Mouse (Mus musculus) brain, embryonic 14.5 days (tissue): ENCODE data around the gene Nkain1. TPM values are rescaled to one million over a fixed set of nuclear protein-coding genes. Genes with fewer than 3 reads are reported as not detected.

Experiments
- DNase-seq: peaks from one replicate; pipeline ENCODE4 v3.0.0-alpha.2; 2011; ENCODE audit warnings: low read depth
- CTCF ChIP-seq: fragments of 200-500 bp; IDR thresholded peaks from 2 replicates; pipeline ENCODE4 v1.5.1; 2012; ENCODE audit warnings: inconsistent platforms, mild to moderate bottlenecking, moderate library complexity, borderline replicate concordance; ENCODE audit not compliant: insufficient read depth, insufficient read length; ENCODE audit errors: extremely low read depth
- POLR2A ChIP-seq: fragments of 200-500 bp; IDR thresholded peaks from 2 replicates; pipeline ENCODE4 v1.6.1; 2012; ENCODE audit warnings: mild to moderate bottlenecking, inconsistent platforms, borderline replicate concordance; ENCODE audit not compliant: poor library complexity, insufficient read depth, insufficient read length, severe bottlenecking; ENCODE audit errors: extremely low read depth
- polyA plus RNA-seq: library from polyadenylated mRNA; depleted of rRNA; stranded (reverse); fragments of >200 nt; gene quantifications from 2 replicates; pipeline ENCODE4 v1.2.3, GENCODE M21; 2012; rRNA removed

The Nkain1 gene
- polyA plus RNA-seq: 203 and 210 TPM in 2 replicates

DNA sequence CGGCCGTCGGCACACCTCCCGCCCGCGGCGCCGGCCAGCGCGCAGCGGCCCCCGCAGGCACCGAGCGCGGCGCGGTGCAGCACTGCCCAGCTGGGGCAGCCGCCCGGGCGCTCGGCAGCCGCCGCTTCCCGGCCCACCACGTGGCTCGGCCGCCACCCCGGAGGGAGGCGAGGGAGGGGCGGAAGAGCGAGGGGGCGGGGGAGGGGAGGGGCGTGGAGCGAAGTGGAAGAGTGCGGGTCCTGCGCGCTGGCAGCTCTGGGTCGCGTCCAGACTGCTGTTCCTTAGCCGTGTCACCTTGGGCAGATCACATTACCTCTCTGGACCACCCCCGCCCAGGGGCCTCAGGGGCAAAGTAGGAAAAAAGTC, at the start of gene Nkain1:
Gene Nkain1, minus strand, starts transcription at position 126 of the 366 bp plus-strand sequence.
- DNase-seq: peak; percentile 82
- TF ChIP-seq CTCF (no peak), POLR2A (peak; percentile 54; the same call in 1 of the 2 replicates)

DNA sequence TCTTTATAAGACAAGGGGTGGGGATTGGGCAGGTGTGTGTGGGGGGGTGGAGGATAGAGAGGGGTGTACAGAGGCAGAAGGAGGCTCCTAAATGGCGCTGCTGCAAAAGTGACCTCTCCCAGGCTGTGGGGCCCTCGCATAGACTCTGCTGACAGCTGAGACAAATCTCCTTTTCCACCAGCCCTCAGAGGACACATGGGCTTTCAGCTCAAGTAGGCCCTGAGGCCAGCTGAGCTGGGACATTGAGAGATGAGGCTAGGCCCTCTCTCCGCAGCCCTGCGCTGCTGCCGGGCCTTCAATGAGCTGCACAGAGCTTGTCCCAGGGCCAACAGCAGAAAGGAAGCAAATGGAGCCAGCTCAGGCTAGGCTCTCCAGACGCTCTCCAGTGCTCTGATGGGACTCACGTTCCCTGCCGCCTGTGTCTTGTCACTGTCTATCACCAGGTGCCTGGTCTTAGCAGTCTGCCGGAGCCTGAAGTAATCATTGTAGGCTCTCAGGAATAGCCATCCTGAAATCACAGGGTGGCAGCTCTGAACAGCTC, 4.8 kb upstream of the Nkain1 start:
- TF ChIP-seq POLR2A: no peak
- no peak for TF ChIP-seq CTCF
- DNase-seq: no peak

DNA sequence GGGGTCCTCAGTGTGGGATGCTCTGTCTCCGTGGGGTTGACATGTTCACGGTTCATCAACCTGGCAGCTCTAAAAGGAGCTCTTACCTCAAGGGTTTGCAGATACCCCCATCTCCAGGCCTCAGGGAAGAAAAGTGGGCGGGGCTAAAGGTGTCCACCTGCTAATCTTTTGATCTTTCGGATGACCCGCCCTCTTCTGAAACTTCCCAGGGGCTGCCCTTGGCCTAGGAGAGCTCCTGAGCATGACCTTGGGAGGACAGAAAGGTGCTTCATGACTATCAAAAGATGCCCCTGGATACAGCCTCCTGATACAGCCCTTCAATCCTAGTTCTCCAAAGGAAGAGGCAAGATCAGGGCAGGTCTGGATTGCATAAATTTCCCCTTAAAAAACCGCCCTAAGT, 3.1 kb upstream of the Nkain1 start:
- no peak for DNase-seq
- TF ChIP-seq POLR2A: no peak
- TF ChIP-seq CTCF: no peak

DNA sequence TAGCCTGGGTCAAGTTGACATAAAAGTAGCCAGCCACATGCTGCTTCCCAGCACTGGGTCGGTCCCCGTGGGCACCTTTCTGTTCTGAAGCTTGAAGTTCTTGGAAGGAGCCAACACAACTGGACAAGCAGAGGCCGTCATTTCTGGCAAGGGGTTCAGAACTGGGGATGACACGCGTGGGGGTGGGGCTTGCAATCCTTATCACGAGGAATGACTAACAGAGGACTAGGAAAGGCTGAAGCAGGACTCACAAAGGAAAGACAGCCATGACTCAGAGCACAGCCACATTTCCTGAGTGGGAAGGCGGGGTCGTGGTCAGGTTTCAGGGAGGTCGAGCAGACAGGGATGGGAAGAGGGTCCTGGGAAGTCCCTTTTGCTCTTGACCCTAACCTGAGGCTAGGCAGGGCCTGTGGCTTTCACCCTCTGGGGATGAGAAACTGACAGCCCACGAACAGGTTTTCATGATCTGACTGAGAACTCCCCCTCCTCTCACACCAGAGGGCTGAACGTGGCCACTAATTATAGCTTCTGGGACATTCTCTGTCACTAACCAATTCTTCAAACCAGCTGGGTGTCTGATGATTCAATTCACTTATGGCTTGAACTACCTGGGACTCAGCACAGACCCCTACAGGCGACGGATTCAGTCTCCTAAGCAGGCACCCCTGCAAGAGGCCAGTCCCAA, 2.4 kb upstream of the Nkain1 start:
- TF ChIP-seq POLR2A (no peak), CTCF (no peak)
- DNase-seq: no peak

DNA sequence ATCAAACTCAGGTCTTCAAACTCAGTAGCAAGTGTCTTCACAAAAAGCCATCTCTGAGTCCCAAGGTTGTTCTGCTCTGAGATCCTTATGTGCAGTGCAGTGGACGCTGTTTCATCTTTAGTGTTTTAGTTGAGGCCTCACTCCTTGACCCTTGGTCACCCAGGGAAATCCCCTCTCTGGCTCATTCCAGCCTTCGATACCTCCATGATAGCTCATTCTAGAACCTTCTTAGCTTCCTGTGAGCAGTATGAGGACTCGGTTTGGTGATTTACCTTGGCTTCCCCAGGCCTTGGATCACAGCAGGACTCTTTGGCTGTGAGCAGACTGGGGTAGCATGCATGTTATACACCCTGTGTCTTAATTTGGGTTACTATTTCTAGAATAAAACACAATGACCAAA, 1.6 kb upstream of the Nkain1 start:
- no peak for TF ChIP-seq POLR2A
- no peak for TF ChIP-seq CTCF
- no peak for DNase-seq

DNA sequence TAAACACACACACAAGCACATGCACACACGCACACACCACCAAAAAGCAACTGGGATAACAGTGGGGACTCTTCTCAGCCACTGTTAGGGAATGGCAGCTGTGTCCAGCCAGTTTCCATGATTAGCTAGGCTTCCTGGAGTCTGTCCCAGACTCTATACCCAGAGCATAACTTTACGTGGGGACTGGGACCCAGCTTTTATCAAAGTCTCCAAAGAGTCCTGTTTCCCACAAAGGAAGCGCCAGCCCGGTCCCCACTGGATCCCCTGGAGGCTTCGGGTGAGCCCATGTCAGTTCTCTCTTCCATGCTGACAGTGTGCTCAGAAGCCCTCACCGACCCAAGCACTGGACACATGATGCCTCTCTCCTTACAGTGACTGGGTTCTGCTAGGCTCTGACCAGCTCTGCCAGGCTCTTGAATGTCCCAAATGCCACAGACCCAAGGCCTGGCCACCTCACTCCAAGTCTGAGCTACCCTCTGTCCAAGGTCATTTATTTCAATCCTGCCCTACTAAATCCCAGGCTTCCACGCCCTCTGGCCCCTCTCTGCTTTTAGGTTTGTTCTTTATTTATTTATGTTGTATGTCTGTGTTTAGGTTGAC, 988 bp upstream of the Nkain1 start:
- DNase-seq: no peak
- TF ChIP-seq POLR2A (no peak), CTCF (no peak)

DNA sequence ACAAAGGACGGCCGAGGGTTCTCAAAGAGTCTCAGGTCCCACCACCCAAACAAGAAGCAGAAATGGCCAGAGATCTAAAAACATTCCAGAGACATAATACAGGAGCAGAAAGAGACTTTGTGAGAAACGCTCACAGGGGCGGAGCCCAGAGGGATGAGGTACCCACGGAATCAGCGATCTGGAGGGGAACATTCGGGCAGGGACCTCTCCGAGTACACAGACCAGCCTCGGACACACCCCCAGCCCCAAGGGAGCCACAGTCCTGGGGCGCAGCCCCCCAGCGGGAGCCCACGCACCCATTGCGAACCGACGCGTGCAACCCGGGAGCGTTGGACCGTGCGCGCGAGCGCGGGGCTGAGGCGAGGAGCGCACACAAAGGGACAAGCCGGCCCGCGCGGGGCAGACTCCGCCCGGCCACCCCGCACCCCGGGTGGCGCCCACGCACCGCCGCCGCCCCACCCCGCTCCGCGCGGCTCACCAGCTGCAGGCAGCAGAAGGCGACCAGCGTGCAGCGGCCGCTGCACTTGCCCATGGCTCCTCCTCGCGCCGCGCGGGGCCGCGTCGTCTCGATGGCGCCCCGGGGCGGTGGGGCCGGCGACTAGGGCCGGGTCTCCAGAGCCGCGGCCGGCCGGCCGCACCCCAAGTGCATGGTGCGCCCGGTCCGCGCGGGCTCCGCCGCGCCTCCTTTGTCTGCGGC, 474 bp downstream of the Nkain1 start:
- TF ChIP-seq POLR2A: 0 out of 2 replicates have a peak, but pooled peaks have one; percentile 21
- no peak for TF ChIP-seq CTCF
- DNase-seq: peak; percentile 44

DNA sequence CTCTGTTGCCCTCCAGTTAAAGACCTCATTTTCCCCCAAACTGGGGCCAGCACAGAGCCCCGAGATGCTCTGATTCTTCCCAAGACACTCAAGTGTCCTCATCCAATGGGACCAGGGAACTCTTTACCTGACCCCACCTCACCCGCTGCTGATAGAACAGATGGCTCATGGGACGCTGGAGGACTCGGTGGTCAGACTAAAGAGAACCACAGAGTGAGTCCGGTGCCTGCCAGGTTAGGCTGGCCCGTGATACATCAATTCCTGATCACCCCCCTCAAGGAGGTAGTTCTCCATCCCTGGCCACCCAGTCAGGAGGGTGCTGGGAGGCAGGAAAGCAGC, 992 bp downstream of the Nkain1 start:
- DNase-seq: peak; percentile 39
- no peak for TF ChIP-seq POLR2A
- TF ChIP-seq CTCF: no peak

DNA sequence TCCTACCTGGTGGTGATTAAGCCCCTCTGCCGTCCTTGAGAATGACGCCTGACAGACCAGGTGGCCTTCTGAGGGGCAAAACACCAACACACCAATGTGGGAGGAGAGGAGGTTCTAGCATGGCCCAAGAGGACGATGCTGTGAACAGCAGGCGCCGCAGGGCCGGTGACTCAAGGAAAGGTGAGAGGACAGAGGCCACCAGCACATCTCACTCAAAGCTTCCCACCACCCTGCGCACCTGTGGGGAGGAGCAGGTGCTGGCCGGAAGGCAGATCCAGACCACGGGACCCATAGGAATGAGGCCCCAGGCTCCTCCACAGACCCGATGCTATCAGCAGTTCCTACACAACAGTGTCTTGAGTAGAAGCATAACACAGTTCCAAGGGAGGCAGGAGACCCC, 1.4 kb downstream of the Nkain1 start:
- no peak for DNase-seq
- TF ChIP-seq CTCF (no peak), POLR2A (no peak)

DNA sequence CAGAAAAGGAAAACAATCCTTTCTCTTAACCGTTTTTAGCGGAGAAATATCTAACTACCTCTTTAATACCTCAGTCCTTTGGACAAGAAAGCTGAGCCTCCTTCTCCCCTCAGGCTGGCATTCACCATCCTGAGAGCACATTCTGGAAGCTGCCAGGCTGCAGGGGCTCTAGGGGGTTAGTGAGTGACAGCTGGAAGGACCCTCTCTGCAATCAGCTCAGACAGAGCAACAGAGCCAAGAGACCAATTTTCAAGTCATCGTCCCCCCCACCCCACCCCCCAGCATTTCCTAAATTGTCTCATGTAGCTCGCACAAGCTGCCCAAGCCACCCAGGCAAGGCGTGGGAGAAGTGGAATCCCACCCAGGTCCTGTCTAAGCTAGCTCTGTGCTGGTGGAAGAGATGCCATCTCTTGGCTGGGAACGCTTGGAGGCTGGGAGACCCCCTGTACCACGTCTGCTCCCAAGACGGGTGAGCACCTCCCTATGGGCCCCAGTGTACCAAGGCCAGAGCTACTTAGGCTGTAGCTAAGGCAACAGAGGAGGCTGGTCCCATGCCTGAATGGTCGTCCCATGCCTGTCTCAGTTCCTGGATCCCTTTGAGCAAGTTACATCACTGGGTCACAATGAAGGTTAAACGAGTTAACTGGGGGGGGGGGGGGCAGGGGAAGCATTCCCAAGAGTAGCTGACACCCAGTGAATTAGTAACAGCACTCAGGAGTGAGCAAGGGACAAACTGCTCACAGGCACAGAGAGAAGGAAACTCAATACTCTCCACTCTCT, 2.8 kb downstream of the Nkain1 start:
- DNase-seq: peak; percentile 85
- TF ChIP-seq CTCF (no peak), POLR2A (no peak)

DNA sequence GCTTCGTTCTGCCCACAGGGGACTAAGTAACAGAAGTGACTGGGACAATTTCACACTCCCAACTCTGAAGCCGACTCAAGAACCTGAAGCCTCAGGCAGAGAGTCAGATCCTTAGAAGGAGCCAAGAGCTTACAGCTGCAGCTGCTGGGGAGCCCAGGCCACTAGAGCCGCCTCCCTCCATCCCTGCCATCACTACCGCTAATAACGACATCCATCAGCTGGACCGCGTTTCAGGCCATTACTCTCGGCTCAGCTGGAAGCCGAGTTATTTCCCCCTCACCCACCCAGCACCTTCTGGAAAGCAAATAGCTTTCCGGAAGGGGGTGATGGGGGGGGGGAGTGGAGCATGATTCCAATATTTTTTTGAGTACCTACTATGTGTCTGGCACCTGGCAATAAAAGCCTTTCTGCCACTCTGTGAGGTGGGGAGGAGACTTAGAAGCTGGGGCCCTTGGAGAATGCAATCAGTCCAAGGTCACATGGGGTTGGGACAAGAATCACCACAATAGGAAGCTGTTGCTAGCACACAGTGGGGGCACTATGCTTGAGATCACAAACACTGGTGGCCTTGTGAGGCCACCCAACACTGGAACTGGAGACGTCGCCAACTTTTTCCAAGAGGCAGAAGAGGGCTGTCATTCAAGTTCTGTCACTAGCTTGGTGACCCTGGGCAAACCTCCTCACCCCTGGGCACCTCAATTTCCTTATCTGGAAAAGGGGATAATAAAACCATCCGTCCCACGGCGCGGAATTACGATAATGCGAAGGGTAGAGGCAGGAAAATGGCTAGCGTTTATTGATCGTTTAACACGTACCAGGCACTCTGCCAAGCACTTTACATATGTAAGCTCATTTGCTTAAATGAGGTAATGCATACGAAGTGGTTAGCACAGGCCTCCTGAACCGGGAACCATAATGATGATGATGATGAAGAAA, 5.7 kb downstream of the Nkain1 start:
- TF ChIP-seq CTCF (no peak), POLR2A (no peak)
- DNase-seq: peak; percentile 78

DNA sequence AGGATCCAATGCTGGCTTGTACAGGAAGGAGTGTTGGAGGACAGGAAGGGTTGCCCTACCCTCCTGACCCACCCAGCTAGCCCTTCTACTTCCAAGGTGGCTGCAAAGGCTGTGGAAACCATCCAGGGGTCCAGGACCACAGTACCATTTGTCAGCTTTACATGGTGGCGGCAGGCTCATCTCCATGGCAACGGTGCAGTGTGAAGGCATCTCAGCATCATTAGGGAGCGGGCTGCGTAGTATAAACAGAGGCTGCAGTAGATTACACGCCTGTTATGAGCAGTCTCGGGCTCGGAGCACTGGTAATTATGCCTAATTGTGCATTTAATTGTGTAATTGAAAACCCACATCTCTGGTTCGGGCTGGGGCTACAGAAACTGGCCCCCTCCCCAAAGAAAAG, 10.2 kb downstream of the Nkain1 start:
- peak; percentile 92 for DNase-seq
- TF ChIP-seq CTCF: no peak
- no peak for TF ChIP-seq POLR2A
